Mouse (Mus musculus) heart, adult 2 months (tissue): ENCODE results near the gene Slc7a1. TPM values are rescaled to one million over a fixed set of nuclear protein-coding genes. Genes with fewer than 3 reads are reported as not detected.

Source experiments
- DNase-seq, 2 experiments: peaks; one replicate each; pipeline ENCODE4 v3.0.0; 2021
- H3K27ac ChIP-seq: fragments of 200-600 bp; 2 replicates; pipeline ENCODE4 v1.8.1; 2022
- H3K27me3 ChIP-seq: fragments of 200-500 bp; 2 replicates; pipeline ENCODE4 v1.6.1; 2012; ENCODE audit warnings: mild to moderate bottlenecking, low read length, inconsistent platforms, mixed read lengths; ENCODE audit not compliant: control insufficient read depth, insufficient read depth
- H3K36me3 ChIP-seq: fragments of 200-500 bp; 2 replicates; pipeline ENCODE4 v1.6.1; 2012; ENCODE audit warnings: low read length, inconsistent platforms; ENCODE audit not compliant: control insufficient read depth, insufficient read depth
- H3K4me1 ChIP-seq: fragments of 200-500 bp; 2 replicates; pipeline ENCODE4 v1.6.1; 2011; ENCODE audit warnings: low read length; ENCODE audit not compliant: control insufficient read depth, insufficient read depth
- H3K4me3 ChIP-seq: fragments of 200-600 bp; 2 replicates; pipeline ENCODE4 v1.8.1; 2022
- H3K79me2 ChIP-seq: fragments of 200-500 bp; replicated peaks from 2 replicates; pipeline ENCODE4 v1.6.1; 2012; ENCODE audit warnings: mild to moderate bottlenecking, inconsistent platforms, low read length, moderate library complexity, mixed read lengths; ENCODE audit not compliant: control insufficient read depth, insufficient read depth
- H3K9ac ChIP-seq: fragments of 200-500 bp; 2 replicates; pipeline ENCODE4 v1.6.1; 2012; ENCODE audit warnings: low read depth, mild to moderate bottlenecking, control low read depth, inconsistent platforms, low read length, mixed read lengths
- CTCF ChIP-seq: fragments of 200-600 bp; IDR thresholded peaks from 2 replicates; pipeline ENCODE4 v1.8.1; 2022; ENCODE audit warnings: antibody characterized with exemption, mild to moderate bottlenecking, moderate library complexity
- EP300 ChIP-seq: fragments of 200-500 bp; IDR thresholded peaks from 2 replicates; pipeline ENCODE4 v1.6.1; 2011; ENCODE audit warnings: low read depth, low read length, control low read depth; ENCODE audit not compliant: insufficient read depth
- POLR2A ChIP-seq: fragments of 200-500 bp; IDR thresholded peaks from 2 replicates; pipeline ENCODE4 v1.6.1; 2011; ENCODE audit warnings: mild to moderate bottlenecking, low read depth, low read length, control low read depth; ENCODE audit not compliant: insufficient read depth
- WGBS: fragments of 180-500 bp; shearing (Covaris S2); methylation state at CpG from one replicate; pipeline ENCODE4 v1.1.7; 2018; 5-methylcytosine and 5-hydroxymethylcytosine counted together
- intact Hi-C: fragments of 180-260 bp; cut with DNase I; formaldehyde crosslinking; loops from one replicate; pipeline ENCODE4 v1.15.1; 2025
- polyA plus RNA-seq: library from polyadenylated mRNA; depleted of rRNA; stranded (reverse); fragments of >200 nt; gene quantifications from 2 replicates; pipeline ENCODE4 v1.2.3, GENCODE M21; 2012
- total RNA-seq, 2 experiments: library from RNA; stranded (reverse); gene quantifications; 2 replicates each; pipeline ENCODE4 v1.2.3; 2021

The Slc7a1 gene
- total and polyA plus RNA-seq, 3 experiments: 10.9 to 14.4 (median 14.0) TPM

DNA sequence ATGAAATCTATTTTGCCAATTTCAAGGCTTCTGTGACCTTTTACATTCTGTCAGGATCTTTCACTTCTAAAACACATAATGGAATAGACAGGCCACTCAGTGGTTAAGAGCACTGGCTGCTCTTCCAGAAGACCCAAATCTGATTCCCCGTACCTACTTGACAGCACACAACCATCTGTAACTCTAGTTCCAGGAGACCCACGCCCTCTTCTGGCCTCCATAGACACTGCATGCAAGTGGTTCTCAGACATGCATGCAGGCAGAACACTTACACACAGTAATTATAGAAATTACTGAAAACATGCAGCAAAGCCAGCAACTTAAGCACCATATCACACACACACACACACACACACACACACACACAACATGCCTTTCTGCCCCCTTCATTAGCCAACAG lies 87.3 kb downstream of the Slc7a1 start:
- no peak overlapping the region for H3K27ac ChIP-seq
- H3K79me2 ChIP-seq: no peaks in the 10 kb centered on the region
- intact Hi-C loops: no loop called here
- DNase-seq: no peak
- no peaks in the 10 kb centered on the region for H3K36me3 ChIP-seq
- no peak overlapping the region for H3K9ac ChIP-seq
- H3K4me1 ChIP-seq: no peaks in the 10 kb centered on the region
- no peak for TF ChIP-seq POLR2A
- TF ChIP-seq CTCF: peak; percentile 29; the same call in 1 of the 2 replicates
- 45% methylated on average over 2 of the region's 2 CpGs for WGBS
- no peak overlapping the region for H3K4me3 ChIP-seq
- no peaks in the 10 kb centered on the region for H3K27me3 ChIP-seq

DNA sequence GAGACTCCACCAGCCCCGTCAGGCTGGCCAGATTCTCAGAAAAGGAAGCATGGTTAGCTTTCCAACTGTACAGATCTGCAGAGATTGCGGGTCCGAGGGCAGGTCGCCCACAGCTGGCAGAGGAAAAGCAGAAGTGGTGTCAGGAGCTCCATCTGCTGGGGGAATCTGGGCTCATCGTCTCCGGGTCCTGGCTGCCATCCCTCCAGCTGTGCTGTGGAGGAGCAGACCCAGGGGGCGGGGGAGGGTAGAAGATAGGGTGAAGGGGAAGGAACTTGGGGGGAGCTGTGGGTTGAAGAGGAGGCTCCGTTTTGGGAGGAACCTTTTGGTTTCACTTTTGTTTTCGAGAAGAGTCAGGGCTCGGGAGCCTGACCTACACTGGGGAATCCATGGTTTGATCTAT lies 88.9 kb downstream of the Slc7a1 start:
- peak overlapping the region; percentile 46 for H3K9ac ChIP-seq
- H3K4me1 ChIP-seq: no peaks in the 10 kb centered on the region
- H3K4me3 ChIP-seq: no peak overlapping the region
- no peak overlapping the region for H3K27ac ChIP-seq
- no peaks in the 10 kb centered on the region for H3K36me3 ChIP-seq
- intact Hi-C loops: no loop called here
- TF ChIP-seq EP300 (no peak), CTCF (peak; percentile 17; the same call in 1 of the 2 replicates)
- no peaks in the 10 kb centered on the region for H3K79me2 ChIP-seq
- no peaks in the 10 kb centered on the region for H3K27me3 ChIP-seq
- peak in 1 of 2 experiments; percentile 25 for DNase-seq
- WGBS: 35% methylated on average over 10 of the region's 10 CpGs

DNA sequence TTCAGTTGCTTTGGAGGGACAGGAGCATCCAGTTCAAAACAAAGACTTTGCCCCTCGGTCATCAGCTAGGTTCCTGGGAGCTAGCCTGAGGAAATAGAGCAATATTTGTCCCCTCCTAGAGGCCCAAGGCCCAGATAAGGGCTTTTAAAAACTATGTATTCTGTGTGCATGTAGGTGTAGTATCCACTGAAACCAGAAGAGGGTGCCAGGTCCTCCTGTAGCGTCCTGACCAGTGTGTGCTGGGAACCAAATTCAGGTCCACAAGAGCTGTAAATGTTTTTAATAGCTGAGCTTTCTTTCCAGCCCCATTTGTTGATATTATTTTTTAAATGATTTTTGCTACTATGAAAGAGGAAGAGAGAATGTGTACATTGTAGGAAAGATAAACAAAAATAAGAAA lies 95.6 kb downstream of the Slc7a1 start:
- DNase-seq: no peak
- WGBS: 87% methylated on average over 2 of the region's 2 CpGs

DNA sequence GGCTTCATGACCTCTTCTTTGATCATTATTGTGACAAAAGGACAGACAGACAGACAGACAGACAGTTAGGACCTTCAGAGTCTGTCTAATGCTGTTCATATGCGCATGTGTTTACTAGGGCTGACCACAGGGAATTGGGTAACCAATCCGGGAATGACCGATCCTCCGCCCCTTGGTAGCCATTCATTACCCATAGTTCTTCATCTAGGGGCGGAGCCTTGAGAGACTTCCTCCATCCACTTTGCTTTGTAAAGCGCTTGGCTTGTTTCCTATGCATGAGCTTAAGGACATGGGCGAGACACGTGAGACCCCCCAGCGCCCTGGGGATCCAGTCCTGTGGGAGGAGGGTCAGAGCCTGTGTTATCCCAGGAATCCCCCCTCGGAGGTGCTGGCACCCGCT lies 96.7 kb downstream of the Slc7a1 start:
- Histone ChIP-seq H3K27ac (no peak overlapping the region), H3K27me3 (no peaks in the 10 kb centered on the region), H3K36me3 (no peaks in the 10 kb centered on the region), H3K4me1 (no peaks in the 10 kb centered on the region), H3K4me3 (no peak overlapping the region), H3K9ac (no peak overlapping the region), H3K79me2 (no peaks in the 10 kb centered on the region)
- TF ChIP-seq POLR2A (no peak), CTCF (no peak), EP300 (no peak)
- intact Hi-C loops: no loop called here
- 70% methylated on average over 11 of the region's 11 CpGs for WGBS
- DNase-seq: no peak

More for the DNA sequence above, 95.6 kb downstream of the Slc7a1 start:
- no peak overlapping the region for H3K27ac ChIP-seq
- H3K27me3 ChIP-seq: no peaks in the 10 kb centered on the region
- no peaks in the 10 kb centered on the region for H3K79me2 ChIP-seq
- H3K4me3 ChIP-seq: no peak overlapping the region
- no peaks in the 10 kb centered on the region for H3K36me3 ChIP-seq
- no peaks in the 10 kb centered on the region for H3K4me1 ChIP-seq
- TF ChIP-seq POLR2A: no peak
- no peak for TF ChIP-seq CTCF
- no peak for TF ChIP-seq EP300
- intact Hi-C loops: no loop called here
- H3K9ac ChIP-seq: no peak overlapping the region

DNA sequence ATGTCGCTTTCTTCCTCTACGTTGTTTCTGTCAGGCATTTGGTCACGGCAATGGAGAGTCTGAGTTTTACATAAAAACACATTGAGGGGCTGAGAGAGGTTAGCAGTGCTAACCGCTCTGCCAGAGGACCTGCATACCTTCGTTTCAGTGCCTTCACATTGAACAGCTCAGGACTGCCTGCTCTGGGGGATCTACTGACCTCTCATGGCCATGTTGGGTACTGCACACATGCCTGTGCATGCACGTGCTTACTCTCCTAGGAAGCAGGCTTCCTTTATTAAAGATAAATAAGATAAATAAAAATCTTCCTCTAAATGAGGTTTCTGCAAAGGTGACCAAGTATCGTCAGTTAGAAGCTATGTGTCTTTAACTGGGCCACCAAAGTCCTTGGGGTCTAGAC lies 106.4 kb downstream of the Slc7a1 start:
- intact Hi-C loops: no loop called here

DNA sequence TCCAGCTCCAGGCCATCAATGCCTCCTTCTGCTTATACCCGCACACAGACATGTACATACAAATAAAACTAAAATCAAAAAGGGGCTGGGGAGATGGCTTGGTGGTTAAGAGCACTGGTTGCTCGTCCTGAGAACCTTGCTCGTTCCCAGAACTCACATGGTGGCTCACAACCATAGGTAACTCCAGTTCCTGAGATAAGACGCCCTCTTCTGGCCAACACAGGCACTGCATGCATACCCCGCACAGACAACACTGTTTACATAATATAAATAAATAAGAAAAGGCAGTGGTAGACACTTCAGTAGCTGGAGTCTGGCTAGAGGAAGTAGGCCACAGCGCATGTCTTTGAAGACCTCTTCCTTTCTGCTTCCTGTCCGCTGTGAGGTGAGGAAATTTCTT lies 106.8 kb downstream of the Slc7a1 start:
- Histone ChIP-seq H3K4me1 (no peaks in the 10 kb centered on the region), H3K36me3 (no peaks in the 10 kb centered on the region), H3K9ac (no peak overlapping the region), H3K79me2 (no peaks in the 10 kb centered on the region), H3K27ac (no peak overlapping the region), H3K4me3 (no peak overlapping the region), H3K27me3 (no peaks in the 10 kb centered on the region)
- intact Hi-C loops: no loop called here
- no peak for DNase-seq
- WGBS: 77% methylated on average over 7 of the region's 7 CpGs
- TF ChIP-seq EP300: no peak
- TF ChIP-seq CTCF: no peak
- no peak for TF ChIP-seq POLR2A

More for the DNA sequence above, 106.4 kb downstream of the Slc7a1 start:
- Histone ChIP-seq H3K27me3 (no peaks in the 10 kb centered on the region), H3K4me1 (no peaks in the 10 kb centered on the region), H3K4me3 (no peak overlapping the region), H3K27ac (no peak overlapping the region), H3K9ac (no peak overlapping the region), H3K79me2 (no peaks in the 10 kb centered on the region), H3K36me3 (no peaks in the 10 kb centered on the region)
- 83% methylated on average over 7 of the region's 7 CpGs for WGBS
- peak; percentile 70 for TF ChIP-seq CTCF
- TF ChIP-seq POLR2A: no peak
- DNase-seq: peak in 1 of 2 experiments; percentile 14

GRCm38 (mm10) chr5:148289951-148290350 lies 109.8 kb downstream of the Slc7a1 start:
- TF ChIP-seq POLR2A (no peak), EP300 (no peak), CTCF (no peak)
- no peaks in the 10 kb centered on the region for H3K4me1 ChIP-seq
- H3K27me3 ChIP-seq: no peaks in the 10 kb centered on the region
- intact Hi-C loops: no loop called here
- no peaks in the 10 kb centered on the region for H3K36me3 ChIP-seq
- DNase-seq: no peak
- H3K27ac ChIP-seq: no peak overlapping the region
- no peak overlapping the region for H3K4me3 ChIP-seq
- WGBS: 90% methylated on average over 7 of the region's 7 CpGs
- H3K79me2 ChIP-seq: no peaks in the 10 kb centered on the region
- no peak overlapping the region for H3K9ac ChIP-seq
